Mouse (Mus musculus): ENCODE data around the gene Rps6ka5. TPM values are rescaled to one million over a fixed set of nuclear protein-coding genes. Genes with fewer than 3 reads are reported as not detected.

The Rps6ka5 gene
- polyA plus RNA-seq, 1 experiment from 2014 or later = 6.1 TPM

GRCm38 (mm10) chr12:100692208-100692607 lies 34.6 kb downstream of the Rps6ka5 start:
- H3K9me3 ChIP-seq = no peaks in the 10 kb centered on the region
- no peaks in the 10 kb centered on the region for H3K27me3 ChIP-seq
- no peak for ATAC-seq (ENCODE audit: insufficient number of reproducible peaks, insufficient read depth, low FRiP score, low TSS enrichment, low read depth)
- no peak overlapping the region for H3K9ac ChIP-seq
- H3K4me1 ChIP-seq = peaks cover 10% of the 10 kb centered on the region
- no peak overlapping the region for H3K4me3 ChIP-seq
- H3K27ac ChIP-seq = no peak overlapping the region
- H3K36me3 ChIP-seq = no peaks in the 10 kb centered on the region
- WGBS = 42% methylated on average over 3 of the region's 3 CpGs
- H3K4me2 ChIP-seq = no peak overlapping the region

- no peak overlapping the region for H3K4me3 ChIP-seq
- H3K27me3 ChIP-seq = no peaks in the 10 kb centered on the region
- H3K27ac ChIP-seq = no peak overlapping the region
- H3K9ac ChIP-seq = no peak overlapping the region
- no peaks in the 10 kb centered on the region for H3K36me3 ChIP-seq
- H3K4me2 ChIP-seq = no peak overlapping the region
- H3K4me1 ChIP-seq = peaks cover 11% of the 10 kb centered on the region
- H3K9me3 ChIP-seq = no peaks in the 10 kb centered on the region
- WGBS = 83% methylated on average over 5 of the region's 5 CpGs
- no peak for ATAC-seq (ENCODE audit: insufficient number of reproducible peaks, insufficient read depth, low FRiP score, low TSS enrichment, low read depth)
These were observed 36.3 kb downstream of the Rps6ka5 start for GRCm38 (mm10) chr12:100690444-100690843.

- Histone ChIP-seq H3K27ac (no peak overlapping the region), H3K36me3 (no peaks in the 10 kb centered on the region), H3K4me3 (no peak overlapping the region), H3K4me2 (no peak overlapping the region), H3K9ac (no peak overlapping the region), H3K9me3 (no peaks in the 10 kb centered on the region), H3K4me1 (peaks cover 14% of the 10 kb centered on the region), H3K27me3 (no peaks in the 10 kb centered on the region)
- ATAC-seq (ENCODE audit: insufficient number of reproducible peaks, insufficient read depth, low FRiP score, low TSS enrichment, low read depth) = no peak
These were observed 38.6 kb downstream of the Rps6ka5 start for GRCm38 (mm10) chr12:100688177-100688576.

- Histone ChIP-seq H3K4me3 (no peak overlapping the region), H3K27me3 (no peaks in the 10 kb centered on the region), H3K4me1 (peaks cover 11% of the 10 kb centered on the region; the same call in 1 of the 2 replicates), H3K36me3 (no peaks in the 10 kb centered on the region), H3K9me3 (no peaks in the 10 kb centered on the region), H3K27ac (no peak overlapping the region), H3K9ac (no peak overlapping the region), H3K4me2 (no peak overlapping the region)
- WGBS = 79% methylated on average over 2 of the region's 2 CpGs
- no peak for ATAC-seq (ENCODE audit: insufficient number of reproducible peaks, insufficient read depth, low FRiP score, low TSS enrichment, low read depth)
These were observed 39.8 kb downstream of the Rps6ka5 start for GRCm38 (mm10) chr12:100687001-100687400.

- Histone ChIP-seq H3K9me3 (no peaks in the 10 kb centered on the region), H3K27ac (no peak overlapping the region), H3K4me3 (no peak overlapping the region), H3K36me3 (no peaks in the 10 kb centered on the region), H3K4me1 (peaks cover 9% of the 10 kb centered on the region; the same call in 1 of the 2 replicates), H3K4me2 (no peak overlapping the region), H3K27me3 (no peaks in the 10 kb centered on the region), H3K9ac (no peak overlapping the region)
- ATAC-seq (ENCODE audit: insufficient number of reproducible peaks, insufficient read depth, low FRiP score, low TSS enrichment, low read depth) = no peak
- WGBS = 88% methylated on average over 7 of the region's 7 CpGs
These were observed 45.0 kb downstream of the Rps6ka5 start for GRCm38 (mm10) chr12:100681752-100682151.

GRCm38 (mm10) chr12:100681241-100681640 lies 45.5 kb downstream of the Rps6ka5 start:
- Histone ChIP-seq H3K4me3 (no peak overlapping the region), H3K4me2 (no peak overlapping the region), H3K27ac (no peak overlapping the region), H3K9me3 (no peaks in the 10 kb centered on the region), H3K9ac (no peak overlapping the region), H3K36me3 (no peaks in the 10 kb centered on the region), H3K27me3 (no peaks in the 10 kb centered on the region), H3K4me1 (peaks cover 9% of the 10 kb centered on the region; the same call in 1 of the 2 replicates)
- no peak for ATAC-seq (ENCODE audit: insufficient number of reproducible peaks, insufficient read depth, low FRiP score, low TSS enrichment, low read depth)
- WGBS = 48% methylated on average over 1 of the region's 1 CpGs

GRCm38 (mm10) chr12:100680676-100681075 lies 46.1 kb downstream of the Rps6ka5 start:
- Histone ChIP-seq H3K36me3 (no peaks in the 10 kb centered on the region), H3K4me1 (peaks cover 9% of the 10 kb centered on the region; the same call in 1 of the 2 replicates), H3K9ac (no peak overlapping the region), H3K27me3 (no peaks in the 10 kb centered on the region), H3K27ac (no peak overlapping the region), H3K4me3 (no peak overlapping the region), H3K4me2 (no peak overlapping the region), H3K9me3 (no peaks in the 10 kb centered on the region)
- 61% methylated on average over 5 of the region's 5 CpGs for WGBS
- no peak for ATAC-seq (ENCODE audit: insufficient number of reproducible peaks, insufficient read depth, low FRiP score, low TSS enrichment, low read depth)

GRCm38 (mm10) chr12:100670647-100671199 lies 56.1 kb downstream of the Rps6ka5 start:
- Histone ChIP-seq H3K9ac (no peak overlapping the region), H3K36me3 (no peaks in the 10 kb centered on the region), H3K9me3 (no peaks in the 10 kb centered on the region), H3K4me1 (no peaks in the 10 kb centered on the region), H3K4me3 (no peak overlapping the region), H3K27me3 (no peaks in the 10 kb centered on the region), H3K4me2 (no peak overlapping the region), H3K27ac (no peak overlapping the region)
- 83% methylated on average over 2 of the region's 2 CpGs for WGBS
- no peak for ATAC-seq (ENCODE audit: insufficient number of reproducible peaks, insufficient read depth, low FRiP score, low TSS enrichment, low read depth)

- no peak overlapping the region for H3K9ac ChIP-seq
These were observed 61.5 kb downstream of the Rps6ka5 start for GRCm38 (mm10) chr12:100665294-100665693.

GRCm38 (mm10) chr12:100660076-100660475 lies 66.7 kb downstream of the Rps6ka5 start:
- Histone ChIP-seq H3K27me3 (no peaks in the 10 kb centered on the region), H3K27ac (no peak overlapping the region), H3K4me2 (no peak overlapping the region), H3K4me1 (no peaks in the 10 kb centered on the region), H3K9ac (no peak overlapping the region), H3K9me3 (no peaks in the 10 kb centered on the region), H3K36me3 (no peaks in the 10 kb centered on the region), H3K4me3 (no peak overlapping the region)
- ATAC-seq (ENCODE audit: insufficient number of reproducible peaks, insufficient read depth, low FRiP score, low TSS enrichment, low read depth) = no peak
- 78% methylated on average over 2 of the region's 2 CpGs for WGBS

More at GRCm38 (mm10) chr12:100665294-100665693, 61.5 kb downstream of the Rps6ka5 start:
- Histone ChIP-seq H3K27ac (no peak overlapping the region), H3K9me3 (no peaks in the 10 kb centered on the region), H3K4me1 (no peaks in the 10 kb centered on the region), H3K4me2 (no peak overlapping the region), H3K27me3 (no peaks in the 10 kb centered on the region), H3K36me3 (no peaks in the 10 kb centered on the region), H3K4me3 (no peak overlapping the region)
- WGBS = 70% methylated on average over 4 of the region's 4 CpGs
- ATAC-seq (ENCODE audit: insufficient number of reproducible peaks, insufficient read depth, low FRiP score, low TSS enrichment, low read depth) = no peak

GRCm38 (mm10) chr12:100655972-100656371 lies 70.8 kb downstream of the Rps6ka5 start:
- ATAC-seq (ENCODE audit: insufficient number of reproducible peaks, insufficient read depth, low FRiP score, low TSS enrichment, low read depth) = no peak
- WGBS = 80% methylated on average over 4 of the region's 4 CpGs
- Histone ChIP-seq H3K4me3 (no peak overlapping the region), H3K27ac (no peak overlapping the region), H3K4me1 (no peaks in the 10 kb centered on the region), H3K36me3 (no peaks in the 10 kb centered on the region), H3K4me2 (no peak overlapping the region), H3K9me3 (no peaks in the 10 kb centered on the region), H3K9ac (no peak overlapping the region), H3K27me3 (no peaks in the 10 kb centered on the region)

- H3K27ac ChIP-seq = no peak overlapping the region
- no peaks in the 10 kb centered on the region for H3K27me3 ChIP-seq
- ATAC-seq (ENCODE audit: insufficient number of reproducible peaks, insufficient read depth, low FRiP score, low TSS enrichment, low read depth) = no peak
- no peaks in the 10 kb centered on the region for H3K9me3 ChIP-seq
- H3K36me3 ChIP-seq = no peaks in the 10 kb centered on the region
- no peak overlapping the region for H3K9ac ChIP-seq
- H3K4me3 ChIP-seq = no peak overlapping the region
- WGBS = 81% methylated on average over 1 of the region's 1 CpGs
- H3K4me2 ChIP-seq = no peak overlapping the region
- peaks cover 12% of the 10 kb centered on the region for H3K4me1 ChIP-seq
These were observed 84.8 kb downstream of the Rps6ka5 start for GRCm38 (mm10) chr12:100641936-100642335.

All from embryonic facial prominence, embryonic 13.5 days (tissue).